Mouse (Mus musculus): ENCODE data around the gene Naaladl2.

The Naaladl2 gene

GRCm38 (mm10) chr3:24938507-24939182 is 205.4 kb downstream of the Naaladl2 start:
- DNase-seq: no peak

DNA sequence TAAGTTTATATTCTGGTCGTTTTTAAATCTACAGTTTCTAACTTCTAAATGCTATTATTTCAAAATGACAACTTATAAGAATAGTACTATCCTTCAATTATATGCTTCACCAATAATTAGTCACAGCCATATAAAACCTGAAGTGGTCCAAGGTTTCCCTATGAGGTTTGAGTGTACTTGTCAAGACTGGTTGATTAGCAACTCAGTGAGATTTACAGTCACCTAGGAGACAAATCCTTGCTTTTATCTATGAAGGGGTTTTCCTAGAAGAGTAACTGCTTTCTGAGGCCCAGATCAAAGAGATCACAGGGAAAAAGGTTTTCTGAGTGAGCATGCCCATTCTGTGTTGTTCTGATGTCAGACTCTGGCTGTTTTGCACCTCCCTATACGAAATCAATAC is 222.2 kb downstream of the Naaladl2 start:
- no peak for DNase-seq

- DNase-seq: no peak
Measured at GRCm38 (mm10) chr3:24921401-24921800, 222.7 kb downstream of the Naaladl2 start.

GRCm38 (mm10) chr3:24905425-24905960 is 238.6 kb downstream of the Naaladl2 start:
- no peak for DNase-seq

GRCm38 (mm10) chr3:24888801-24889200 is 255.3 kb downstream of the Naaladl2 start:
- DNase-seq: no peak

- DNase-seq: no peak
Measured at GRCm38 (mm10) chr3:24872254-24872653, 271.8 kb downstream of the Naaladl2 start.

- no peak for DNase-seq
Measured at GRCm38 (mm10) chr3:24852936-24853335, 291.1 kb downstream of the Naaladl2 start.

DNA sequence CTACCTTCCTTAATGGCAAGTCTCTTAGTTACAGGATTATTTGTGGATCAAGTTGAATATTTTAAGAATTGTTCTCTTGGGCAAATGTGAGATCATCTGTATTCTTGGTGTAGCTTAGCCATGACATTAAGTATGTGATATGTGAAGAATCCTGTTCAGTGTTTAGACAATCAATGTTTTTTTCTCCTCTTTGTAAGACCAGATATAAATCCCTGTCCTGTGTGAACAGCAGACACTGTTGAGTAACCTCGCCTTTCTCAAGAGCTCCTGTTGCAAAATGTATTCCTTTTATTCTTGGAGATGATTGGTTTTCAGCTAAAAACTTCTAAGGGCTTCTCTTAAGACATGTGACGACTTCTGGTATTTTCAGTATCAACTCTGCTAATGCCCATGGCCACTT is 347.3 kb downstream of the Naaladl2 start:
- DNase-seq: no peak

GRCm38 (mm10) chr3:24787451-24788148 is 356.5 kb downstream of the Naaladl2 start:
- no peak for DNase-seq

GRCm38 (mm10) chr3:24784108-24784507 is 360.0 kb downstream of the Naaladl2 start:
- DNase-seq: no peak

DNA sequence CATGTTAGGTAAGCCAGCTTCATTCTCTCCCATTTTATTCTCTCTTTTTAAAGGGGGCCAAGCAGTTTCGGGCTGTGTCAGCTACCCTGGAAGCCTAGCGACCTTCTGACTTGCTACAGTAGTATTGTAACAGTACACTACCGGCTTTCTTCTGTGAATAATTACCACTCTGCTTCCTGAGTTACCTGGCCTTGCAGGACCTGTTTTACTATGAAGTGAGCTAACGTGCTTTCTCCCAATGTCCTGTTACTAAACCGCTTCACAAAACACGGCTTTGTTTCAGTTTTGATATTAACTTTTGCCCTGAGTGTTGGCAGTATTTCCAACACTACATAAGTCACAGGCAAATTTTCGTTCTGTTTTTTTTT is 360.6 kb downstream of the Naaladl2 start:
- DNase-seq: peak in 1 of 2 experiments; percentile 36

DNA sequence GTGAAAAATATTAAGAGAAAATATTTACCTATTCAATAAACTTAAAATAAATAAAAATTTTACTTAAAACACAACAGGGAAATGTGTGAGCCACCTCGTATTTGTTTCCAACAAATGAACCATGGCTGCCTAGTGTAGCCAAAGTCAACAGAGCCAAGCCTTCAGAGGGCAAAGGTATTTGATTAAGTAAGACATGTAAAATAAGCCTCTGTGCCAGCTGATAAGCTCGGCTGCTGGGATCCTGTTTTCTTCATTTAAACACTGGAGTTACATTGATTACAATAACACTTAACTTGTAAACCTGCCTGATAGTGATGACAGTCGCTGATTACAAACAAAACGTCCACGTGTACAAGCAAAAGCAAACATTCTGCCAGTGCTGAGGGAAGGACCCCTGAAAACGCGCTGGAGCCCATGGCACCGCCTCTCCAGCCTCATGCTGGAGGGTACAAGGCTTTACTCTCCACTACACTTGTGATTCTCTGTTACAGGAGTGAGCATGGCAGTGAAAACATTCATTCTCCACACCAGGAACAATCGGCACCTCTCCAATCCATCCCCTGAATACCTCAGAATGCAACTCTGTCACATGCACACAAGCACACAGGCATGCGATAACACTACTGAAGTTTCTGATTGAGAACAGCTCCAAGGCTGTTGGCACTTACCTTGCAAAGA is 361.1 kb downstream of the Naaladl2 start:
- peak; percentile 15 to 30 for DNase-seq

DNA sequence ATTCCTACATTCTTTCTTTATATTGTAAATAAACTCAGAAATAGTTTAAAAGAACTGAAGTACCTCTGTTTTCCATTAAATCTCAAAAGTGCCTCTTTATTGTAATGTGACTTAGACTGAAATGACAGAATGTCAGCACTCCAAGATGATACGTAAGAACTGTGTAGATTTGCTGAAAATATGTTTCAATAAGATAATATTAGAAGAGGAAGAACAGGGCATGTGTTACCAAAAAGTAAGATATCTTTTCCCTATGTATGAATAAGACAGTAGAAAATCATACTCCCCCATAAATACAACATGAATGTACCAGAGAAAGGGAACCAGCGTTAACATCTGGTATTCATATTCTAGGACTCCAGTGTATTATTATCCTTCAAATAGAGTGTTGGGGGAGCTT is 362.4 kb downstream of the Naaladl2 start:
- no peak for DNase-seq

DNA sequence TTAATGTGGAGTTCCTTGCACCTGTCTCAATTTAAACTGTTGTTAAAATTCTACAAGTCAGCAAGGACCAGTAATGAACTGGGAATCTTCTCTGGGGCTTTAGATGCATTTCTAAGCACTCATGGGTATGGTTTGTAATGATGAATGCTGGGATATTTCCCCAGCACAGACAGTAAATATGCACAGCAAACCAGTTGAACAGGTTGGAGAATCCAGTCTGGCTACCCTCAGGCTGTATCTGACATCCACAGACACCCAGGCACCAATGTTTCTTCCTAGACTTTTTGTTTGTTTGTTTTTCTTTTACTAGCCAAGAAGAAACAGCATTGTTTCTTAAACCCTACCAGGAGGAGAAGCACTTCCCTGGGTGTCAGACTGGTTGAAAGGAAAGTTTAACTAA is 365.6 kb downstream of the Naaladl2 start:
- peak in 1 of 2 experiments; percentile 18 for DNase-seq

- no peak for DNase-seq
Measured at GRCm38 (mm10) chr3:24749055-24749454, 395.0 kb downstream of the Naaladl2 start.

DNA sequence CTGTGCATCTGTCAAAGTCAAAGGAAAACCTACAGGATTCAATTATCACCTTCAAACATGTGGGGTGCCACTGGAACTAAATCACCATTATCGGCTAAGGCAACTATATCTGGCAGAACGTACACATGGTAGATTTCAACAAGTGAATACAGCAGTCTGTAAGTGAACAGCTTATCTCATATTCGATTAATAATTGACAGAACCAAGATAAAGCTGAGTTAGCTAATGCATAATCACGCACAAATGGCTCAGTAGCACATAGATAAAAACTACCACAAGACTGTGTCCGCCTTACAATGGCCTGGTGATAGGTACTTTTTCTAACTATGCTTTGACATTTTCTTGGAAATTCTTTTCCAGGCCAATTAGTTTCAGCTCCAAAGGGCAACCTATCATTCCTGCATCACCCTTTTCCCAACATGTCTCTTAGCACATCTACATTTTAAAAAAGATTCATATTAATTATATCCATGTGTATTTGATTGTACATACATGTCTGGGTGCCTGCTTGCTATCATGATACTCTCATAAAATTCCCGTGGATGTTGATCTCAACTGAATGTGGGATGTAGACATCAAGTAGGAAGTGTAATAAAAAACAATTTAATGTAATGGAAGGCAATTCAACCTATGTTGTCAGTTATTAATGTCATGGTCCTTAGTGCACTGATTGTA is 396.7 kb downstream of the Naaladl2 start:
- no peak for DNase-seq

- no peak for DNase-seq
Measured at GRCm38 (mm10) chr3:24743946-24744345, 400.1 kb downstream of the Naaladl2 start.

DNA sequence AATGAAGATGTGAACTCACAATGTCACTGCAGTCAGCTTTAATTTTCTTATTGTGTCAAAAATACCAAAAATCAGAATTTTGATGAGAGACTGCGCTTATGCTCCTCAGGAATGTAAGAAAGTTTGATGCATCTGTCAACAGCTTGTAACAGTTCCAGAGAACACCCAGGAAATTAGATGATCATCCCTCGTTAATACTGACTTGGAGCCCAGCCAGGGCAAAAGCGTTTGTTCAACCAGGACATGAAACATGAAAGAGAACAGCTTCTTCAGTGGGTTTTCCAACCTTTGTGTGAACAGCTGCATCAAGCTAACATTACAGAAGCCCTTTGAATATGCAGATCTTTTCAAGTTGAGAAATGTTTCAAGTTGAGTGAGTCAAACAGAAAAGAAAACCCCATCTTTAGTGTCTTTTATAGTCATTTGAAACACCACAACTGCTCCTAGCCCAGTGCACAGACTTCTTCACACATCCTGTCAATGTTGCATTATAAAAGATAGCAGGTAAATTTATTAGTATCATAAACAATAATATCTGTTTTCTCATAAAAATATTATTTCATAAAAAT is 424.8 kb downstream of the Naaladl2 start:
- DNase-seq: no peak

DNA sequence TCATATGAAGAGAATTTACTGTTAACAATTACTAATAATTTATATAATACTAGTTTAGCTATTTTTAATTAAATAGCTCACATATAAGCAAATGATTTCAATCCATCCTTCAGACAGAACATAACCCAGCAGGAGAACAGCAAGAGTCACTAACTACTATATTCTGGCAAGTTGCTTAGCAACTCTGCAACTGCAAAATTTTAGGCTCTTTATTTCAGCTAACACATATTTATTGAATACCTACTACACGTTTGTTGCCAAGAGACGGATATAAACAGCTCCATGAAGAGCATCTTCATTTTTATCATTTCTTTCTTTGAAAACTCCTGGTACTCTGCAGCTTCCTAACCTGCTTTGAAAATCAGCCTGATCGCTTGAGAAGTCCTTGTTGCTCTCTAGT is 429.3 kb downstream of the Naaladl2 start:
- no peak for DNase-seq

GRCm38 (mm10) chr3:24705778-24706423 is 438.2 kb downstream of the Naaladl2 start:
- no peak for DNase-seq

GRCm38 (mm10) chr3:24690162-24690915 is 453.7 kb downstream of the Naaladl2 start:
- DNase-seq: peak; percentile 4 to 41

Measured in lung, adult 18-20 months (tissue).